Mouse (Mus musculus) heart, embryonic 14.5 days (tissue): ENCODE data around the gene Rad18. TPM values are rescaled to one million over a fixed set of nuclear protein-coding genes. Genes with fewer than 3 reads are reported as not detected.

Source experiments
- ATAC-seq: fragments of 200-750 bp; cut with Nextera tagmentation; 2 replicates; pipeline ENCODE4 v1.8.0; 2017; ENCODE audit warnings: low read depth, moderate TSS enrichment; ENCODE audit not compliant: insufficient number of reproducible peaks, insufficient read depth, low FRiP score
- H3K27ac ChIP-seq, 2 experiments: fragments of 200-500 bp in 1 of 2; fragments of 300-500 bp in 1 of 2; sonication (generic) in 1 of 2; replicated peaks in 1 of 2; 2 replicates each; pipeline ENCODE4 v1.5.1; 2012 to 2014; ENCODE audit warnings: low read depth in 2 of 2, low read length in 2 of 2, control low read depth in 1 of 2, mild to moderate bottlenecking in 1 of 2, mixed read lengths in 1 of 2; ENCODE audit not compliant: control insufficient read depth in 1 of 2, insufficient read depth in 1 of 2
- H3K27me3 ChIP-seq: fragments of 300-500 bp; sonication (generic); 2 replicates; pipeline ENCODE4 v1.6.1; 2014; ENCODE audit warnings: mild to moderate bottlenecking, low read length, control low read depth; ENCODE audit not compliant: control insufficient read depth, insufficient read depth
- H3K36me3 ChIP-seq: fragments of 300-500 bp; sonication (generic); 2 replicates; pipeline ENCODE4 v1.6.1; 2014; ENCODE audit warnings: mild to moderate bottlenecking, control low read depth, low read length, mixed read lengths; ENCODE audit not compliant: control insufficient read depth, insufficient read depth
- H3K4me1 ChIP-seq, 2 experiments: fragments of 200-500 bp in 1 of 2; fragments of 300-500 bp in 1 of 2; sonication (generic) in 1 of 2; 2 replicates each; pipeline ENCODE4 v1.6.1; 2012 to 2014; ENCODE audit warnings: low read length in 2 of 2, control low read depth in 1 of 2, mixed read lengths in 1 of 2; ENCODE audit not compliant: control insufficient read depth in 2 of 2, insufficient read depth in 2 of 2
- H3K4me2 ChIP-seq: fragments of 300-500 bp; sonication (generic); 2 replicates; pipeline ENCODE4 v1.6.1; 2014; ENCODE audit warnings: mild to moderate bottlenecking, low read length
- H3K4me3 ChIP-seq, 2 experiments: fragments of 200-500 bp in 1 of 2; fragments of 300-500 bp in 1 of 2; sonication (generic) in 1 of 2; 2 replicates each; pipeline ENCODE4 v1.5.1; 2012 to 2014; ENCODE audit warnings: low read length in 2 of 2, mild to moderate bottlenecking in 2 of 2, control low read depth in 1 of 2, low read depth in 1 of 2, moderate library complexity in 1 of 2; ENCODE audit not compliant: control insufficient read depth in 1 of 2, insufficient read depth in 1 of 2
- H3K9ac ChIP-seq: fragments of 300-500 bp; sonication (generic); 2 replicates; pipeline ENCODE4 v1.6.1; 2014; ENCODE audit warnings: mild to moderate bottlenecking, low read length
- H3K9me3 ChIP-seq: fragments of 300-500 bp; sonication (generic); 2 replicates; pipeline ENCODE4 v1.6.1; 2016; ENCODE audit warnings: low read length, control low read depth; ENCODE audit not compliant: control insufficient read depth
- WGBS: fragments of 180-500 bp; shearing (Covaris S2); extraction: QIAGEN DNeasy Blood & Tissue Kit; methylation state at CpG from one replicate; pipeline ENCODE4 v1.1.7; 2014; 5-methylcytosine and 5-hydroxymethylcytosine counted together
- polyA plus RNA-seq: library from polyadenylated mRNA; unstranded; fragments of >200 nt; fragmentation: Nextera tagmentation; extraction: Ambion mirVana; gene quantifications from 2 replicates; pipeline ENCODE4 v1.2.1, GENCODE M21; 2014

Rad18 gene
- polyA plus RNA-seq, 1 experiment from 2014 or later, result 19.0 TPM

GRCm38 (mm10) chr6:112609027-112609426 is 87.5 kb downstream of the Rad18 start:
- Histone ChIP-seq H3K4me3 (no peak overlapping the region), H3K27me3 (no peaks in the 10 kb centered on the region), H3K9me3 (no peaks in the 10 kb centered on the region), H3K36me3 (no peaks in the 10 kb centered on the region), H3K4me2 (no peak overlapping the region), H3K9ac (no peak overlapping the region), H3K4me1 (peaks cover 0 to 2% of the 10 kb centered on the region in 2 experiments; a peak in 2 of 4 replicates), H3K27ac (no peak overlapping the region)
- ATAC-seq, result no peak
- whole genome bisulfite sequencing, result 83% methylated on average over 4 of the region's 4 CpGs

- Histone ChIP-seq H3K4me1 (peaks cover 0 to 2% of the 10 kb centered on the region in 2 experiments; a peak in 2 of 4 replicates), H3K36me3 (no peaks in the 10 kb centered on the region), H3K4me3 (no peak overlapping the region), H3K27me3 (no peaks in the 10 kb centered on the region), H3K9ac (no peak overlapping the region), H3K9me3 (no peaks in the 10 kb centered on the region), H3K27ac (no peak overlapping the region), H3K4me2 (no peak overlapping the region)
- ATAC-seq, result no peak
Measured at GRCm38 (mm10) chr6:112603866-112604265, 92.6 kb downstream of the Rad18 start.

- no peak for ATAC-seq
- H3K27me3 ChIP-seq, result no peaks in the 10 kb centered on the region
- no peak overlapping the region for H3K27ac ChIP-seq
- no peak overlapping the region for H3K4me2 ChIP-seq
- no peak overlapping the region for H3K9ac ChIP-seq
- H3K4me1 ChIP-seq, result no peaks in the 10 kb centered on the region
- no peaks in the 10 kb centered on the region for H3K9me3 ChIP-seq
- no peaks in the 10 kb centered on the region for H3K36me3 ChIP-seq
- 84% methylated on average over 7 of the region's 7 CpGs for WGBS
- no peak overlapping the region for H3K4me3 ChIP-seq
Measured at GRCm38 (mm10) chr6:112594971-112595370, 101.5 kb downstream of the Rad18 start.

- Histone ChIP-seq H3K27me3 (no peaks in the 10 kb centered on the region), H3K27ac (no peak overlapping the region), H3K4me1 (no peaks in the 10 kb centered on the region), H3K9me3 (no peaks in the 10 kb centered on the region), H3K4me3 (no peak overlapping the region), H3K36me3 (no peaks in the 10 kb centered on the region), H3K9ac (no peak overlapping the region), H3K4me2 (no peak overlapping the region)
- 26% methylated on average over 1 of the region's 1 CpGs for WGBS
- ATAC-seq, result no peak
Measured at GRCm38 (mm10) chr6:112587912-112588311, 108.6 kb downstream of the Rad18 start.

- no peak overlapping the region for H3K27ac ChIP-seq
- H3K36me3 ChIP-seq, result no peaks in the 10 kb centered on the region
- no peak overlapping the region for H3K4me3 ChIP-seq
- H3K4me1 ChIP-seq, result no peaks in the 10 kb centered on the region
- no peak overlapping the region for H3K9ac ChIP-seq
- H3K4me2 ChIP-seq, result no peak overlapping the region
- WGBS, result 68% methylated on average over 4 of the region's 4 CpGs
- no peak for ATAC-seq
- no peaks in the 10 kb centered on the region for H3K9me3 ChIP-seq
- no peaks in the 10 kb centered on the region for H3K27me3 ChIP-seq
Measured at GRCm38 (mm10) chr6:112586999-112587398, 109.5 kb downstream of the Rad18 start.

- Histone ChIP-seq H3K27ac (no peak overlapping the region), H3K4me2 (no peak overlapping the region), H3K4me3 (no peak overlapping the region), H3K36me3 (no peaks in the 10 kb centered on the region), H3K9me3 (no peaks in the 10 kb centered on the region), H3K9ac (no peak overlapping the region), H3K27me3 (no peaks in the 10 kb centered on the region), H3K4me1 (no peaks in the 10 kb centered on the region)
- no peak for ATAC-seq
- WGBS, result 84% methylated on average over 5 of the region's 5 CpGs
Measured at GRCm38 (mm10) chr6:112584961-112585360, 111.5 kb downstream of the Rad18 start.

GRCm38 (mm10) chr6:112582022-112582421 is 114.5 kb downstream of the Rad18 start:
- 65% methylated on average over 4 of the region's 4 CpGs for whole genome bisulfite sequencing
- no peaks in the 10 kb centered on the region for H3K9me3 ChIP-seq
- H3K4me1 ChIP-seq, result peaks cover 5 to 8% of the 10 kb centered on the region in 2 experiments; a peak in 3 of 4 replicates
- H3K27ac ChIP-seq, result no peak overlapping the region
- no peak overlapping the region for H3K9ac ChIP-seq
- no peak for ATAC-seq
- no peak overlapping the region for H3K4me2 ChIP-seq
- no peaks in the 10 kb centered on the region for H3K36me3 ChIP-seq
- H3K4me3 ChIP-seq, result no peak overlapping the region
- no peaks in the 10 kb centered on the region for H3K27me3 ChIP-seq

GRCm38 (mm10) chr6:112577198-112577597 is 119.3 kb downstream of the Rad18 start:
- Histone ChIP-seq H3K4me1 (peaks cover 8 to 11% of the 10 kb centered on the region in 2 experiments; a peak in 3 of 4 replicates), H3K4me3 (no peak overlapping the region), H3K4me2 (peak overlapping the region; percentile 26), H3K27ac (peak overlapping the region in 1 of 2 experiments; percentile 49; a peak in 2 of 4 replicates), H3K27me3 (no peaks in the 10 kb centered on the region), H3K9ac (no peak overlapping the region), H3K36me3 (no peaks in the 10 kb centered on the region), H3K9me3 (no peaks in the 10 kb centered on the region)
- ATAC-seq, result no peak; the same call in 1 of the 2 replicates
- WGBS, result 14% methylated on average over 5 of the region's 5 CpGs
